Mouse (Mus musculus): ENCODE data around the gene Pde8b. TPM values are rescaled to one million over a fixed set of nuclear protein-coding genes. Genes with fewer than 3 reads are reported as not detected.
A peak's percentile ranks its signal among the peaks of the same experiment; 100 is the strongest.

Pde8b gene
- polyA plus RNA-seq, 1 experiment from 2014 or later, result 7.2 TPM

GRCm38 (mm10) chr13:95058885-95059284 lies 191.3 kb downstream of the Pde8b start:
- H3K4me2 ChIP-seq, result no peak overlapping the region
- no peaks in the 10 kb centered on the region for H3K9me3 ChIP-seq
- no peaks in the 10 kb centered on the region for H3K4me1 ChIP-seq (replicated peaks)
- no peak overlapping the region for H3K9ac ChIP-seq
- no peaks in the 10 kb centered on the region for H3K27me3 ChIP-seq
- WGBS, result 84% methylated on average over 4 of the region's 4 CpGs
- H3K27ac ChIP-seq (replicated peaks), result no peak overlapping the region
- ATAC-seq (ENCODE audit: low read depth), result no peak
- no peak overlapping the region for H3K4me3 ChIP-seq
- no peaks in the 10 kb centered on the region for H3K36me3 ChIP-seq

- H3K9ac ChIP-seq, result no peak overlapping the region
- H3K4me3 ChIP-seq, result no peak overlapping the region
- H3K4me2 ChIP-seq, result no peak overlapping the region
- WGBS, result 88% methylated on average over 11 of the region's 11 CpGs
- ATAC-seq (ENCODE audit: low read depth), result no peak
- no peaks in the 10 kb centered on the region for H3K9me3 ChIP-seq
- no peaks in the 10 kb centered on the region for H3K27me3 ChIP-seq
- H3K4me1 ChIP-seq (replicated peaks), result no peaks in the 10 kb centered on the region
- H3K36me3 ChIP-seq, result no peaks in the 10 kb centered on the region
- H3K27ac ChIP-seq (replicated peaks), result no peak overlapping the region
These were observed 193.4 kb downstream of the Pde8b start for GRCm38 (mm10) chr13:95056501-95057280.

GRCm38 (mm10) chr13:95055742-95056388 lies 194.3 kb downstream of the Pde8b start:
- no peaks in the 10 kb centered on the region for H3K27me3 ChIP-seq
- no peaks in the 10 kb centered on the region for H3K36me3 ChIP-seq
- no peak overlapping the region for H3K9ac ChIP-seq
- ATAC-seq (ENCODE audit: low read depth), result no peak
- no peaks in the 10 kb centered on the region for H3K4me1 ChIP-seq (replicated peaks)
- H3K4me3 ChIP-seq, result no peak overlapping the region
- WGBS, result 78% methylated on average over 1 of the region's 1 CpGs
- H3K27ac ChIP-seq (replicated peaks), result no peak overlapping the region
- H3K9me3 ChIP-seq, result no peaks in the 10 kb centered on the region
- no peak overlapping the region for H3K4me2 ChIP-seq

- WGBS, result 88% methylated on average over 3 of the region's 3 CpGs
These were observed 197.7 kb downstream of the Pde8b start for GRCm38 (mm10) chr13:95052421-95052820.

GRCm38 (mm10) chr13:95050398-95050797 lies 199.7 kb downstream of the Pde8b start:
- H3K9me3 ChIP-seq, result no peaks in the 10 kb centered on the region
- H3K4me1 ChIP-seq (replicated peaks), result no peaks in the 10 kb centered on the region
- H3K27me3 ChIP-seq, result no peaks in the 10 kb centered on the region
- no peak overlapping the region for H3K4me3 ChIP-seq
- no peak for ATAC-seq (ENCODE audit: low read depth)
- no peak overlapping the region for H3K9ac ChIP-seq
- H3K4me2 ChIP-seq, result no peak overlapping the region
- H3K27ac ChIP-seq (replicated peaks), result no peak overlapping the region
- no peaks in the 10 kb centered on the region for H3K36me3 ChIP-seq
- WGBS, result 82% methylated on average over 4 of the region's 4 CpGs

More at GRCm38 (mm10) chr13:95052421-95052820, 197.7 kb downstream of the Pde8b start:
- no peak overlapping the region for H3K4me2 ChIP-seq
- no peaks in the 10 kb centered on the region for H3K36me3 ChIP-seq
- H3K27ac ChIP-seq (replicated peaks), result no peak overlapping the region
- no peaks in the 10 kb centered on the region for H3K4me1 ChIP-seq (replicated peaks)
- no peak overlapping the region for H3K4me3 ChIP-seq
- no peak for ATAC-seq (ENCODE audit: low read depth)
- H3K27me3 ChIP-seq, result no peaks in the 10 kb centered on the region
- H3K9me3 ChIP-seq, result no peaks in the 10 kb centered on the region
- no peak overlapping the region for H3K9ac ChIP-seq

GRCm38 (mm10) chr13:95044108-95044507 lies 206.0 kb downstream of the Pde8b start:
- no peak overlapping the region for H3K27ac ChIP-seq (replicated peaks)
- WGBS, result 68% methylated on average over 1 of the region's 1 CpGs
- H3K9me3 ChIP-seq, result no peaks in the 10 kb centered on the region
- H3K4me1 ChIP-seq (replicated peaks), result no peaks in the 10 kb centered on the region
- H3K4me3 ChIP-seq, result no peak overlapping the region
- H3K4me2 ChIP-seq, result no peak overlapping the region
- no peak overlapping the region for H3K9ac ChIP-seq
- H3K27me3 ChIP-seq, result no peaks in the 10 kb centered on the region
- H3K36me3 ChIP-seq, result no peaks in the 10 kb centered on the region
- no peak for ATAC-seq (ENCODE audit: low read depth)

- 81% methylated on average over 9 of the region's 9 CpGs for WGBS
- no peak for ATAC-seq (ENCODE audit: low read depth)
- H3K9ac ChIP-seq, result no peak overlapping the region
- no peaks in the 10 kb centered on the region for H3K9me3 ChIP-seq
- H3K27me3 ChIP-seq, result no peaks in the 10 kb centered on the region
- H3K36me3 ChIP-seq, result no peaks in the 10 kb centered on the region
- no peak overlapping the region for H3K4me2 ChIP-seq
- H3K4me1 ChIP-seq (replicated peaks), result no peaks in the 10 kb centered on the region
- H3K4me3 ChIP-seq, result no peak overlapping the region
- H3K27ac ChIP-seq (replicated peaks), result no peak overlapping the region
These were observed 209.9 kb downstream of the Pde8b start for GRCm38 (mm10) chr13:95040140-95040738.

GRCm38 (mm10) chr13:95038200-95038599 lies 211.9 kb downstream of the Pde8b start:
- H3K27ac ChIP-seq (replicated peaks), result no peak overlapping the region
- no peaks in the 10 kb centered on the region for H3K27me3 ChIP-seq
- 85% methylated on average over 4 of the region's 4 CpGs for WGBS
- H3K4me3 ChIP-seq, result no peak overlapping the region
- ATAC-seq (ENCODE audit: low read depth), result no peak
- no peaks in the 10 kb centered on the region for H3K9me3 ChIP-seq
- no peak overlapping the region for H3K4me2 ChIP-seq
- no peaks in the 10 kb centered on the region for H3K36me3 ChIP-seq
- no peaks in the 10 kb centered on the region for H3K4me1 ChIP-seq (replicated peaks)
- no peak overlapping the region for H3K9ac ChIP-seq

- Histone ChIP-seq H3K9me3 (no peaks in the 10 kb centered on the region), H3K4me3 (no peak overlapping the region), H3K9ac (no peak overlapping the region), H3K27me3 (no peaks in the 10 kb centered on the region), H3K4me1 (replicated peaks) (peaks cover 8% of the 10 kb centered on the region; the same call in 1 of the 2 replicates), H3K36me3 (no peaks in the 10 kb centered on the region), H3K27ac (replicated peaks) (no peak overlapping the region), H3K4me2 (no peak overlapping the region)
- WGBS, result 87% methylated on average over 2 of the region's 2 CpGs
- no peak for ATAC-seq (ENCODE audit: low read depth)
These were observed 215.4 kb downstream of the Pde8b start for GRCm38 (mm10) chr13:95034715-95035114.

- H3K4me1 ChIP-seq (replicated peaks), result peaks cover 8% of the 10 kb centered on the region; the same call in 1 of the 2 replicates
- H3K27me3 ChIP-seq, result no peaks in the 10 kb centered on the region
- no peak overlapping the region for H3K27ac ChIP-seq (replicated peaks)
- no peak overlapping the region for H3K9ac ChIP-seq
- H3K4me3 ChIP-seq, result no peak overlapping the region
- 80% methylated on average over 9 of the region's 9 CpGs for WGBS
- no peak overlapping the region for H3K4me2 ChIP-seq
- ATAC-seq (ENCODE audit: low read depth), result no peak
- H3K9me3 ChIP-seq, result no peaks in the 10 kb centered on the region
- no peaks in the 10 kb centered on the region for H3K36me3 ChIP-seq
These were observed 216.0 kb downstream of the Pde8b start for GRCm38 (mm10) chr13:95034094-95034493.

- Histone ChIP-seq H3K4me1 (replicated peaks) (peaks cover 8% of the 10 kb centered on the region; the same call in 1 of the 2 replicates), H3K4me3 (no peak overlapping the region), H3K27ac (replicated peaks) (no peak overlapping the region), H3K9me3 (0 out of 2 replicates have a peak, but pooled peaks cover 6% of the 10 kb centered on the region), H3K36me3 (peaks cover 11% of the 10 kb centered on the region), H3K27me3 (no peaks in the 10 kb centered on the region), H3K9ac (no peak overlapping the region), H3K4me2 (no peak overlapping the region)
- WGBS, result 82% methylated on average over 6 of the region's 6 CpGs
- ATAC-seq (ENCODE audit: low read depth), result no peak
These were observed 217.2 kb downstream of the Pde8b start for GRCm38 (mm10) chr13:95032973-95033372.

- Histone ChIP-seq H3K4me1 (replicated peaks) (peaks cover 8% of the 10 kb centered on the region; the same call in 1 of the 2 replicates), H3K9ac (no peak overlapping the region), H3K27ac (replicated peaks) (no peak overlapping the region), H3K27me3 (no peaks in the 10 kb centered on the region), H3K4me2 (no peak overlapping the region), H3K36me3 (peaks cover 11% of the 10 kb centered on the region), H3K4me3 (no peak overlapping the region), H3K9me3 (0 out of 2 replicates have a peak, but pooled peaks cover 6% of the 10 kb centered on the region)
- WGBS, result 58% methylated on average over 17 of the region's 17 CpGs
- 0 out of 2 replicates have a peak, but pooled peaks have one; percentile 36 for ATAC-seq (ENCODE audit: low read depth)
These were observed 217.9 kb downstream of the Pde8b start for GRCm38 (mm10) chr13:95032127-95032831.

Data from neural tube, embryonic 13.5 days (tissue).